Mouse (Mus musculus) layer of hippocampus, adult 18-20 months (tissue): Measurements from ENCODE around the gene Krt17. TPM values are rescaled to one million over a fixed set of nuclear protein-coding genes. Genes with fewer than 3 reads are reported as not detected.
"Not testable (repeated sequence)": the region's sequence is repeated elsewhere in the genome, so short reads cannot be mapped to it uniquely, and the experiment has no call there.

ENCODE experiments used
- DNase-seq, 2 experiments: peaks; one replicate each; pipeline ENCODE4 v3.0.0; 2022; ENCODE audit warnings: low spot score in 2 of 2
- long read RNA-seq: library from polyadenylated mRNA; stranded (forward); transcript quantifications from one replicate; pipeline ENCODE4 v2.0.0, GENCODE M21; 2021
- total RNA-seq, 2 experiments: library from RNA; stranded (reverse); gene quantifications; 2 replicates each; pipeline ENCODE4 v1.2.3; 2021

Gene Krt17
- total RNA-seq: not detected
- long read RNA-seq: 0 reads

- DNase-seq: no peak
Observed at GRCm38 (mm10) chr11:100260514-100261234, at the start of gene Krt17. Gene Krt17, minus strand, starts transcription at chr11:100261029.

GRCm38 (mm10) chr11:100308672-100309071 is 47.8 kb upstream of the Krt17 start:
- DNase-seq: not testable (repeated sequence)

- no peak for DNase-seq
Observed at GRCm38 (mm10) chr11:100307900-100308299, 47.1 kb upstream of the Krt17 start.

GRCm38 (mm10) chr11:100301292-100301691 is 40.5 kb upstream of the Krt17 start:
- no peak for DNase-seq

GRCm38 (mm10) chr11:100300293-100300692 is 39.5 kb upstream of the Krt17 start:
- DNase-seq: peak in 1 of 2 experiments; percentile 71

GRCm38 (mm10) chr11:100298274-100299036 is 37.6 kb upstream of the Krt17 start:
- DNase-seq: peak; percentile 67 to 93

GRCm38 (mm10) chr11:100297801-100298200 is 37.0 kb upstream of the Krt17 start:
- DNase-seq: no peak

GRCm38 (mm10) chr11:100295308-100295707 is 34.5 kb upstream of the Krt17 start:
- DNase-seq: peak; percentile 61 to 82

- DNase-seq: no peak
Observed at GRCm38 (mm10) chr11:100292884-100293283, 32.1 kb upstream of the Krt17 start.

GRCm38 (mm10) chr11:100290235-100290634 is 29.4 kb upstream of the Krt17 start:
- no peak for DNase-seq

GRCm38 (mm10) chr11:100288942-100289341 is 28.1 kb upstream of the Krt17 start:
- no peak for DNase-seq

- DNase-seq: no peak
Observed at GRCm38 (mm10) chr11:100287024-100287423, 26.2 kb upstream of the Krt17 start.

- DNase-seq: no peak
Observed at GRCm38 (mm10) chr11:100284988-100285387, 24.2 kb upstream of the Krt17 start.

GRCm38 (mm10) chr11:100282549-100282948 is 21.7 kb upstream of the Krt17 start:
- DNase-seq: peak in 1 of 2 experiments; percentile 70

- DNase-seq: peak; percentile 64 to 94
Observed at GRCm38 (mm10) chr11:100281596-100282544, 21.0 kb upstream of the Krt17 start.

- no peak for DNase-seq
Observed at GRCm38 (mm10) chr11:100278759-100279158, 17.9 kb upstream of the Krt17 start.

GRCm38 (mm10) chr11:100277726-100278480 is 17.1 kb upstream of the Krt17 start:
- no peak for DNase-seq

GRCm38 (mm10) chr11:100275466-100275865 is 14.6 kb upstream of the Krt17 start:
- DNase-seq: no peak

GRCm38 (mm10) chr11:100274719-100275118 is 13.9 kb upstream of the Krt17 start:
- DNase-seq: no peak

- DNase-seq: no peak
Observed at GRCm38 (mm10) chr11:100271878-100272277, 11.0 kb upstream of the Krt17 start.
